Mouse (Mus musculus) embryo, embryonic 9.5 days (tissue): Measurements from ENCODE around the gene Stk40.
A peak's percentile ranks its signal among the peaks of the same experiment; 100 is the strongest.
"Not testable (repeated sequence)": the region's sequence is repeated elsewhere in the genome, so short reads cannot be mapped to it uniquely, and the experiment has no call there.

Source experiments
- DNase-seq: peaks from one replicate; pipeline ENCODE4 v3.0.0-alpha.2; 2017; ENCODE audit errors: extremely low spot score

The Stk40 gene

GRCm38 (mm10) chr4:126155183-126155582 lies 51.4 kb downstream of the Stk40 start:
- no peak for DNase-seq

- DNase-seq: no peak
These were observed 52.1 kb downstream of the Stk40 start for GRCm38 (mm10) chr4:126155869-126156268.

- DNase-seq: no peak
These were observed 52.9 kb downstream of the Stk40 start for GRCm38 (mm10) chr4:126156617-126157016.

GRCm38 (mm10) chr4:126157562-126157961 lies 53.8 kb downstream of the Stk40 start:
- DNase-seq: no peak

DNA sequence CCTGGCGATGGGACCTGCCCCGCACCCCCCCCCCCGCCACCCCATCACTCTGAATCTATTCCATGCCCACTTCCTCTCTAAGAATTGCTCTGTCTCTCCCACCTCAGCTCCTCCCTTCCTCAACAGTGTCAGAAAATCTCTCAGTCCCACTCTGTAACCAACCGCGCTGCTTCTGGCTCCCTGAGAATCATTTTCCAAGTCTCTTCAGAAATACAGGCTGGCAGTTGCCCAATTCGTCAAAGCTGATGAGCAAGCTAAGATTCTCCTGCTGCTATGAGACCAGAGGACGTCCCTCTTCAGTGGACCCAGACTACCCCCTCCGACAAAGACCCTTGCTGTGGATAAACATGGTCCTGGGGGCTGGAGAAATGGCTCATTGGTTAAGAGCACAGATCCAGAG lies 55.7 kb downstream of the Stk40 start:
- DNase-seq: no peak

DNA sequence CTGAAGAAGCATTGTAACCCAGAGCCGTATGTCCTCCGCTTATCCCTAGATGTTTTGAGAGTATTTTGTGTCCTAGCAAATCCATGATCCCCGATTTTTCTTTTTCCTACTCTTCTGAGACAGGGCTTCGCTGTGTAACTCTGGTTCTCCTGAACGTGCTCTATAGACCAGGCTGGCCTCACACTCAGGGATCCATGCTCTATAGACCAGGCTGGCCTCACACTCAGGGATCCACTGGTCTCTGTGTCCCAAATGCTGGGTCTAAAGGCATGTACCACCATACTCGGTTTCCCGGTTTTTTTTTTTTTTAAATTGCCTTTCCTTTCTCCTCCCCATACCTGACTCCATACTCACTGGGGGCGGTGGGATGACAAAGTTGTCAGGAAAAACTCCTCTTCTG lies 57.2 kb downstream of the Stk40 start:
- DNase-seq: no peak

- no peak for DNase-seq
These were observed 57.7 kb downstream of the Stk40 start for GRCm38 (mm10) chr4:126161456-126161855.

DNA sequence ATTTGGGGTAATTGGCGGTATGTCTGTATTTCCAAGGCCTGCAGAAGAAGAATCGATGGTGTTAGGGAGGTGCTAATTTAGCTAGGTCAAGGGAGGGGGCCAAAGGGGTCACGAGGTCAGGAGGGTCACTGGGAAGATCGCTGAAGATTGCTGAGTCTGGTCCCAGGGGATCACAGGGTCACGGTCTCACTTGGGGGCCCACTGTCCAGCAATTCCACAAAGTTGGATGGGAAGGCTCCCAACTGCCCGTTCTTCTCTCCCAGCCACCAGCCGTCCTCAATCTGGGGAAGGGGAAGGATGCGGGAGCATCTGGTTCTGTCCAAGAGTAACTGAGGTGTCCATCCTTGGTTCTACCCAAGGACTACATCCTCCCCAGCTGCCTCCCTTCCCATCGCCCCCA lies 58.2 kb downstream of the Stk40 start:
- no peak for DNase-seq

DNA sequence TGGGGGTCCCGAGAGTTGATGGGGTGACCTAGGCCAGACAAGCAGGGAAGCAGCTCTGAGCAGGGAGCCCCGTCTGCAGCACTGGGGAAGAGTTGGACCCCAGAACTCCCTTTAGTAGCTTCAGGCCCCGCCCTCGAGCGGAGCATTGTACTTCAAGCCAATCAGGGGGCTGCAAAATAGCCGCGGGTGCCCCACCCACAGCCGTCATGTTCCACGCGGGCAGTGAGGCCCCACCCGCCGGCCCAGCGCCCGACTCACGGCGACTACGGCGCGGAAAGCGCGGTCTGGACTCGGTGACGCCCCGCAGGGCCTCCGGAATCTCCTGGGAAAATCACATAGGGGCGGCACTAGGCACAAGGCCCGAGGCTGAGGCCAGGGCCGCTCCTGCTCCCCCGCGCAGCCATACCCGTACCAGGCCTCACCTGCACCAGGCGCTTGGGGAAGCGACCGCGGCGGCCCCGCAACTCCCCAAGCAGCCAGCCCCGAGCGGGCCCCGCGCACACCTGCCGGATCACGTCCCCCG lies 58.8 kb downstream of the Stk40 start:
- DNase-seq: peak; percentile 76

GRCm38 (mm10) chr4:126163067-126163659 lies 59.4 kb downstream of the Stk40 start, which contains the start of gene Sh3d21:
Gene Sh3d21, minus strand, starts transcription at chr4:126163491.
- DNase-seq: peak; percentile 38

- no peak for DNase-seq
These were observed 59.9 kb downstream of the Stk40 start for GRCm38 (mm10) chr4:126163685-126164084.

- not testable (repeated sequence) for DNase-seq
These were observed 61.3 kb downstream of the Stk40 start for GRCm38 (mm10) chr4:126165092-126165491.

GRCm38 (mm10) chr4:126166084-126166483 lies 62.3 kb downstream of the Stk40 start:
- DNase-seq: no peak

DNA sequence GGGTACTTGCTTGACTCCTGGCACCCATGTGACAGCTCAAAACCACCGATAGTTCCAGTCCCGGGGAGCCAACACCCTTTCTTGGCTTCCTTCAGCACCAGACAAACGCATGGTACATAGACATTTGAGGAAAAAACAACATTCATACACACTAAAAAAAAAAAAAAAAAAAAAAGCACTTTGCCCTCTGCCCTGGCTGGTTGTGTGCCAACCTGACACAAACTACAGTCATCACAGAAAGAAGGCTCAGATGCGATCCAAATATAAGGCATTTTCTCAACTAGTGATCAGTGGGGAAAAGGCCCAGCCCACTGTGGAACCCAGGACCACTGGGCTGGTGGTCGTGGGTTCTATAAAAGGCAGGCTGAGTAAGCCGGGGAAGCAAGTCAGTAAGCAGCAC lies 65.1 kb downstream of the Stk40 start:
- DNase-seq: no peak

DNA sequence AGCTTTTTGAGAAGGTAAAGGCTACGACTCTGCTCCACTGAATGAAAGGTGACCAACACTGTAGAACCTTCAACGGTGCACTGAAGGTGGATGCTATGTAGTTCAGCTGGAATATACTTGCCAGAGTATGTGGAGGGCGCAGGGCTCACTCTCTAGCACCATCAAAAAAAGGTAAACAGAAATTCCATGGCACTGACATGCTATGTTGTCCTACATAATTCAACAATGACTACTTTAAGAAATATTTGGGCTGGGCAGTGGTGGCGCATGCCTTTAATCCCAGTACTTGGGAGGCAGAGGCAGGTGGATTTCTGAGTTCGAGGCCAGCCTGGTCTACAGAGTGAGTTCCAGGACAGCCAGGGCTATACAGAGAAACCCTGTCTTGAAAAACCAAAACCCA lies 67.0 kb downstream of the Stk40 start:
- DNase-seq: not testable (repeated sequence)

- no peak for DNase-seq
These were observed 70.0 kb downstream of the Stk40 start for GRCm38 (mm10) chr4:126173800-126174199.

DNA sequence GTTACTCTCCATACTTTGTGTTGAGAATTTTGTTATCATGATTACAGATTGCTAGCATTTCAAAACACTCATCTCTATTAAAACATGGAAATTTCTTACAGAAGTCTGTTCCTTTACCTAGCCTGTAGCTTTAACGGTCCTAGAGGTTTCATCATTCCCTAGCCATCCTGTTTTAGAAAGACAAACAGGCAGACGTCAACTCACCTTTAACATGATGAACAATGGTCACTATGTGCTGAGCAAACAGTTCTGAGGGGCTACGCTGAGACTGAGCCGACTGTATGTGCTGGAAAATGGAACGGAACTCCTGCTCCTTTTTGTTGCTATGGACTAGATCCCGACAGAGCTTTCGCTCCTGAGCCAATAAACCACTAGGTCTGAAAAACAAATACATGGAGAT lies 72.2 kb downstream of the Stk40 start:
- DNase-seq: not testable (repeated sequence)

- no peak for DNase-seq
These were observed 77.6 kb downstream of the Stk40 start for GRCm38 (mm10) chr4:126181170-126181957.

DNA sequence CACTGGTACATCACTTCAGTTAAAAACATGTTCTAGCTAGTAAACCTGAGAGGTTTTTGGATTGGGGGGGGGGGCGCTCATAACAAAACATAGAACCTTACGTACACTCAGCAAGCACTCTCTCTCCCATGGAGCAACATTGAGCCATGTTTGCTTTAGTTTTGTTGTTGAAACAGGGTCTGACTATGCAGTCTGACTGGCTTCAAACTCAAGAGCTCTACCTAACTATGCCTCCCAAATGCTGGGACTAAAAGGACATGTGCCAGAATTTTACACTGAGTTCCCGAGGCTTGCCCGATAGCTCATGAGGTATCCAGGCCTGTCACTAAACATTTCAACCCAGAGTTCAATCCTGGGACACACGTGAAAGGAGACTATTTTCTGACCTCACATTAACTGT lies 79.3 kb downstream of the Stk40 start:
- no peak for DNase-seq

DNA sequence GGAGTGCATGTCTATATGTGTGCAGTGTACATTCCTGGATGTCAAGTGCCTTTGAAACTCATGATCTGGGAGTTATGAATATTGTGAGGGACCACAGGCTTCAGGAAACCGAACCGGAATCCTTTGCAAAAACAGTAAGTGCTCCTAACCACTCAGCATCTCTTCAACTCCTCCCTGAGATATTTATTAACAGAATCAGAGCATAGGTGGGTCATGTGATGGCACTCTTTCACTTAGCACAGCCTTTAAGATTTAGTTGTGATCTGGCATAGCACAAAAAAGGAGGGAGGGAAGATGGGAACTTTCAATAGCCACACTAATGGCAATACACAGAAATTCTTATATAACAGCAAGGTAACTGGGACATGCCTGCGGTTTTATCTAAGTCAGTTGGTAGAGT lies 83.3 kb downstream of the Stk40 start:
- no peak for DNase-seq
